Mouse (Mus musculus): ENCODE results near the gene Trpc6.

The Trpc6 gene

GRCm38 (mm10) chr9:8544041-8544794 lies at the start of gene Trpc6:
Gene Trpc6, plus strand, starts transcription at chr9:8544142.
- peak; percentile 75 for DNase-seq

GRCm38 (mm10) chr9:8520911-8521310 lies 23.0 kb upstream of the Trpc6 start:
- DNase-seq = no peak

- no peak for DNase-seq
Observed at GRCm38 (mm10) chr9:8533670-8534069, 10.3 kb upstream of the Trpc6 start.

GRCm38 (mm10) chr9:8545236-8545635 lies 1.3 kb downstream of the Trpc6 start:
- no peak for DNase-seq

- no peak for DNase-seq
Observed at GRCm38 (mm10) chr9:8558574-8558973, 14.6 kb downstream of the Trpc6 start.

- no peak for DNase-seq
Observed at GRCm38 (mm10) chr9:8592618-8593017, 48.7 kb downstream of the Trpc6 start.

- DNase-seq = no peak
Observed at GRCm38 (mm10) chr9:8597089-8597488, 53.1 kb downstream of the Trpc6 start.

GRCm38 (mm10) chr9:8606816-8607491 lies 63.0 kb downstream of the Trpc6 start:
- DNase-seq = no peak

- DNase-seq = peak; percentile 4
Observed at GRCm38 (mm10) chr9:8634344-8634743, 90.4 kb downstream of the Trpc6 start.

GRCm38 (mm10) chr9:8643453-8643852 lies 99.5 kb downstream of the Trpc6 start:
- DNase-seq = no peak

- no peak for DNase-seq
Observed at GRCm38 (mm10) chr9:8655347-8655746, 111.4 kb downstream of the Trpc6 start.

- no peak for DNase-seq
Observed at GRCm38 (mm10) chr9:8672944-8673343, 129.0 kb downstream of the Trpc6 start.

GRCm38 (mm10) chr9:8676607-8677006 lies 132.7 kb downstream of the Trpc6 start:
- DNase-seq = no peak

- DNase-seq = no peak
Observed at GRCm38 (mm10) chr9:8693177-8693576, 149.2 kb downstream of the Trpc6 start.

GRCm38 (mm10) chr9:8700669-8701068 lies 156.7 kb downstream of the Trpc6 start:
- peak; percentile 87 for DNase-seq

GRCm38 (mm10) chr9:8703516-8703915 lies 159.6 kb downstream of the Trpc6 start:
- no peak for DNase-seq

GRCm38 (mm10) chr9:8703956-8704355 lies 160.0 kb downstream of the Trpc6 start:
- no peak for DNase-seq

- no peak for DNase-seq
Observed at GRCm38 (mm10) chr9:8710052-8710739, 166.3 kb downstream of the Trpc6 start.

- DNase-seq = no peak
Observed at GRCm38 (mm10) chr9:8719017-8719416, 175.1 kb downstream of the Trpc6 start.

GRCm38 (mm10) chr9:8729056-8729455 lies 185.1 kb downstream of the Trpc6 start:
- no peak for DNase-seq

Data from lung, postnatal 10 days (tissue).